Mouse (Mus musculus): Measurements from ENCODE around the gene Sgpp2.
A peak's percentile ranks its signal among the peaks of the same experiment; 100 is the strongest.

The Sgpp2 gene

GRCm38 (mm10) chr1:78409396-78409795 lies 99.3 kb downstream of the Sgpp2 start:
- DNase-seq: no peak

DNA sequence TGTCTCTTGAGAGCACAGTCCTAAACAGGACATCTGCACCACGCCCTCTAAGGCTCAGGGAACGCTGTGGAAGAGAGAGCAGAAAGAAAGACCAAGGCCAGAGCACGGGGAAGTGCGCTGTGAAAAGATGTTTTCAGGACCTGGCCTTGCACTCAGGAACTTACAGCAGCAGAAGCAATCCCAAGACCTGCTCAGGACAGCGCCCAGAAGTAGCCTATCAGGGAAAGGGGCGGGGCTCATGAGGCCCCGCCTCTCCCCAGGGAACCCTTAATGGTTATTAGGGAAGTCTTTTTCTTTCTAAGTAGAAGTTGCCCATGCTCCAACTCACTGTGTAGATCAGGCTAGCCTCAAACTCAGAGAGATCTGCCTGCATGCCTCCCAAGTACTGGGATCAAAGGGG lies 102.5 kb downstream of the Sgpp2 start:
- no peak for DNase-seq

GRCm38 (mm10) chr1:78414421-78414820 lies 104.3 kb downstream of the Sgpp2 start:
- no peak for DNase-seq

- no peak for DNase-seq
These were observed 107.2 kb downstream of the Sgpp2 start for GRCm38 (mm10) chr1:78417154-78417911.

DNA sequence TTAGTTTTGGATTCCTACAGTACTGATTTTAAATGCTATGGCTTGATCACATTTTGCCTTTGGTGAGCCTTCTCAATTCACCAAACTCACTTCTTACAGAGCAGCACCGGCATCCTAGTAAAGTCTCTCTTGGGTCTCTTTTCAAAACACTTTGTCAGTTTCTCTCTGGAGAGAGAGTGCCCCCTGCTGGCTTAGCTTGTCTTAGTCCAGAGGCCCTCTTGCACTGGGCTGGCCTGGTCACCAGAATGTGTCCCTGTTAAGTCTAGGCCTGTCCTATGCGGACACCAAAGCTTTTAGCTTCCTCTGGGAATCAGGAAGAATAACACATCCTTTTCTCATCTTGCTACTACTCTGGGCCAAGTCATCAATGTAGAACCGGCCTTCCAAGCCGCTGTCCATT lies 109.4 kb downstream of the Sgpp2 start:
- DNase-seq: peak; percentile 81

DNA sequence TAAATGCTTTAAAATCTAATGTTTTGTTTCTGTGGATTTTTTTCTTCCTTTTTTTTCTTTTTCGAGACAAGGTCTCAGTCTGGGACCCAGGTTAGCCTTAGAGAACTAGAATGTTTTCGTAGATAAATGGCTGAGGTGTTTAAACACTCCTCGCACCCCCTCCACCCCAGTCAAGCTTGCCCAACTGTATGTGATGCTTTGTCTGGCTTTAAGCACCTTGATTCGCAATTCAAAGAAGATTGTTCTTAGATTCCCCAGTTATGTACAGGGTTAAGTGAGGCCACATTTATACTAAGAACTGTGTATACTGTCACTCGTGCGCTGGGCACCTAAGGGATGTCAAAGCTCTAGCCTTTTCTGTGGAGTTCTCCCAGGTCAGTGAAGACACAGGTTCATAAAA lies 110.1 kb downstream of the Sgpp2 start:
- no peak for DNase-seq

- DNase-seq: no peak
These were observed 111.6 kb downstream of the Sgpp2 start for GRCm38 (mm10) chr1:78421749-78422148.

GRCm38 (mm10) chr1:78422576-78422975 lies 112.4 kb downstream of the Sgpp2 start:
- DNase-seq: no peak

DNA sequence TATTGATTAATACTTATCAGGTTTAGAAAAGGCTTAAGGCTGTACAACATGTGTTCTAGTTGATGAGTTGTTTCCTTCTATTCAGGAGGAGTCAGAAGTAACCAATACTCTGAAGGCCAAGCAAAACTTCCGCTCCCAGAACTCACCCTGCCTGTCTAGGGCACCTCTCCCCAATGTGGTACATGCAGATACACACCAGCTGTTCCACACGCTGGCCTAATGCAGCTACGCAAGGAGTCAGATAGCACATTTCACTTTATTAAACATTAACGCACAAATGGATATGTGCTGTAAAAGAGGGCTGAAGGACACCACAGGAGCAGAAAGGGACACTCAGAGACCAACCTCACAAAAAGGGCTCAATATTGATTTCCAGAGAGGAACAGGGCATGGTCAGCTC lies 114.7 kb downstream of the Sgpp2 start:
- no peak for DNase-seq

GRCm38 (mm10) chr1:78425309-78425708 lies 115.2 kb downstream of the Sgpp2 start:
- no peak for DNase-seq

DNA sequence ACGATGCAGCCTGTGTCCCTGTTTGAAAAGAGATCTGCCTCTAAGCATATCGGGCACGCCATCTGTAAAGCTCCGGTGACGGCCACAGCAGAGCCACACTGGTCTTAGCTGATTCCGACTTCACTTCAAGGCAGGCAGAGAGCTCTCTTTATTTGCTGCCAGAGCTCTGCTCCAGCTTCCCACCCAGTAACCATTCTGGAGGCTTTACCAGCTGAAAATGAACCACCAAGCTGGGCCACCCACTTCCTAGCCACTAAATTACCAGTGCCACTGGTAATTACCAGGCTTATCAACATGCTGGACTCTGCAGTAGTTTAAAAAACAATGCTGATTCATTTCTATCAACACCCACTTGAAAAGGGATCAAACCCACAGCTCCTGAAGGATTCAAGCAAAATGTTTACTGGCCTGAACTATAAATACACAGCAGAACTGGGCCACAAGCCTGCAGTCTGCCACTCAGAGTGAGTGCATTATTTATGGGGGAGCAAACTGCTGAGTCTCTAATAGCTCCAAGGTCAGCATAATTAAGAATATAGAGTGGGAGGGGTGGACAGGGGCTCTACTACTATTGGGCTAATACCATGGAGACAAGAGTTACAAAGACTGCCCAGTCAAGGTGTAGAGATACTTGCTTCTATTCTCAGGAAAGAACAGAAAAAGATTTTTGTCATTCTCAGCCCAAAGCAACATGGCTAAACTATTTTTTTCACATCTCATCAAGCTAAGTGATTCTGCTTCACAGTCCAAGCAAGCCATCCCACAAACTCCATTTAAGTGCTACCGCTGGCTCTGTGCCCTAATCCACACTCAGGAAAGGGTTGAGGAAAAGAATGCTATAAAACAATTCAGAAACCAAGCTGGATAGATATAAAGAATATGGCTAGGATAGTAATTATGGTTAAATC lies 115.9 kb downstream of the Sgpp2 start:
- no peak for DNase-seq

GRCm38 (mm10) chr1:78426841-78427240 lies 116.7 kb downstream of the Sgpp2 start:
- no peak for DNase-seq

DNA sequence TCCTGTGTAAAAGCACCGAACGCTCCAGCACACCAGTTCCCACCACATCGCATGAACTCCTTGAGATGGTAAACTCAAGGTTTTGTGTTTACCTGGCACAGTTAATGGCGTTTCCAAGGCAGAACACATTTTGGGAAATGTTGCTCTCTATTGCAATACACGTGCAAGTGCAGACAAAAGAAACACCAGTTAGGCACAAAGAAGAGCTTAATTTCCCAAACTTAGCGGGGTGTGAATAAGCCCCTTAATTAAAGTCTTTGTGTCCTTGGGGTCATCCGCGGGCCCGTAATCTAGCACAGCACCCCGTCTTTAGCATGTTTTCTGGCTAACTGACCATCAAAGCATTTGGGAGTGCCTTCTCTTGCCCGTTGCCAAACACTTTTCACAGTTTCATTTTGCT lies 118.7 kb downstream of the Sgpp2 start:
- no peak for DNase-seq

DNA sequence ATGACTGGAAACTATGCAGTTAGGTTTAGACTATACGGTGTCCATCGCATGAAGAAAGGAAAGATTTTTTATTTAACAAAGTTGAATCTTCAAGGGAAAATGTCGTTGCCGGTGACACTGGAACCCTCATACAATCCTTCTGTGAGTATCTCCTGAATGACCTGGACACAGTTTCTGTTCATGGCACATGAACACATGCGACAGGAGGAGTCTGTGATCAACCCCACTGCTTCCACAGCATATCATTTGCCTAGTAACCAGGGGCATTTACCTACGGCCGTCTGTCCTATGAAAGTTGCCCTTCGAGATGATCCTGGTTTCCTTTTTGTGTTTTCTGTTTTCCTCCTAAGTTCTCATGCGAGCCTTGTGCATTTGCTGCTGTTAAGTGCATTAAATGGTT lies 123.3 kb downstream of the Sgpp2 start:
- no peak for DNase-seq

GRCm38 (mm10) chr1:78435967-78436366 lies 125.8 kb downstream of the Sgpp2 start:
- DNase-seq: no peak

DNA sequence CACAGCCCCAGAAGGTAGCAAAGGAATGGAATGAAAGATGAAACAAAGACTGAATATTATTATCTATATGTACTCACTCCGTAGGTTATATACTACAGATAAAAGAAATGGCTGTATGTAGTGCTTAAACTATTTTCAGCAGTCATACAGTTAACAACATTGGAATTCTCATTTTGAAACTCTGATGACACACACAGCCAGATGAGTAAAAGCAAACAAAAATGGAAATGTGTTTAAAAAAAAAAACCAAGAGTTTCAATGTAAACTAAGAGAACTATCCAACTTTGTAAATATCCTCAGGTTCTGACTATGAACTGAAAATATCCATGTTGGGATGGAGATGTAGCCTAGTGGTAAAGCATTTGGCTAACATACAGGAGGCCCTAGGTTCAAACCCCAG lies 126.3 kb downstream of the Sgpp2 start:
- DNase-seq: no peak

GRCm38 (mm10) chr1:78437150-78437549 lies 127.0 kb downstream of the Sgpp2 start:
- DNase-seq: no peak

DNA sequence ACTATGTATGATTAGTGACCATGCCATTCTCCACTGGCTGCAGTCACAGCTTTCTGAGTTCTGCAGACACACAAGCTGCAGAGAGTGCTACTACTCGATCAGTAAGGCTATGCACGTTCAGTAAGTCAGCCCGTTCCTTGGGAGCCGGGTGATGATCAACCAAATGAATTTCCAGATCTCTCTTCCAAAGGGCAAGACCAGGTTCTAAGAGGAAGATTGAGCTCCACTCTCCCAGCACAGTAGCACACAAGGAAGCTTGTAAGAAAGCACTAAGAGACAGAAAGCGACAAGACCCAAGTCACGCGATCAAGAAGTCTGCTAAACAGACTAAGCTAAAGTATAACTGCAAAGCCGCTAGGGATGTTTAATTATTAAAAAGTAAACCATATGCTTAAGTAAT lies 130.6 kb downstream of the Sgpp2 start:
- DNase-seq: peak; percentile 66

GRCm38 (mm10) chr1:78443056-78443455 lies 132.9 kb downstream of the Sgpp2 start:
- DNase-seq: no peak

GRCm38 (mm10) chr1:78446232-78446631 lies 136.1 kb downstream of the Sgpp2 start:
- DNase-seq: peak; percentile 36

- DNase-seq: no peak
These were observed 136.6 kb downstream of the Sgpp2 start for GRCm38 (mm10) chr1:78446742-78447141.

GRCm38 (mm10) chr1:78448091-78448490 lies 137.9 kb downstream of the Sgpp2 start:
- DNase-seq: no peak

DNA sequence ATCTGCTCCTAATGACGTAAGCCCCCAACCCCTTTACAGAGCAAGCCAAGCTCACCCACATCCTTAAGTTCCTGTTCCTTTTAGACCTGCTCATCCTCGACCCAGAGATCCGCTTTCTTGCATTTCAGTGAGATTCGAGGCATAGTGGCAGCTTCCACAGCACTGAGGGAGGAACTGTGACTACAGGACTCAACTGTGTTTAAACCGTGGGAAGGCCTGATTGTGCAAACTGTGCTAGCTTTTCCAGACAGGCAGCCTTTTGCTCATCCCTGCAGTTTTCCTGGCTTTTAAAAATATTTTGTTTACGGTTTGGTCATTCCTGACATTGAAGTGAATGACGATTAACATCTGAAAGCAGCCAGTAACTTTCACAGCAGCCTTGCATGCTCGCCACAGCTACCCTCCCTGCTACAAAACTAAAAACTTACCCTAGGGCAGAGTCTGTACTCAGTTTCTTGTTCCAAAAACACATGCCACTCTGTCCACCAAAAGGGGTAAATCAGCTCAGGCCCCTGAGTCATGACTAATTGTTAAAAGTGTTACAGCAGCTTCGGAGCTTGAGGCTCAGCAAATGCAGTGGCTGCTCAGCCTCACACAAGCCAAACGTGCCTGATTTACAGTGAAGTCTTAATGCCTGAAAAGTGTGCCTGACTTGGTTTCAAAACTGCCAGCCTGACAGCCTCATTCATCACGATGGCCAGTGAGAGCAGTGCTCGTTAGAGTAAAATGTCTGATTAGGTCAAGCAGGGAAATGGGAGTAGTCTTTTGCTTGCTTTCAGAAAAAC lies 141.1 kb downstream of the Sgpp2 start:
- peak; percentile 15 for DNase-seq
